Mouse (Mus musculus): Measurements from ENCODE around the gene Notch1. TPM values are rescaled to one million over a fixed set of nuclear protein-coding genes. Genes with fewer than 3 reads are reported as not detected.

The Notch1 gene
- polyA plus RNA-seq, 1 experiment from 2014 or later, result 49.5 TPM

- Histone ChIP-seq H3K4me2 (no peak overlapping the region), H3K4me3 (replicated peaks) (no peak overlapping the region), H3K9ac (no peak overlapping the region), H3K27me3 (no peaks in the 10 kb centered on the region), H3K9me3 (no peaks in the 10 kb centered on the region), H3K4me1 (peaks cover 46% of the 10 kb centered on the region), H3K27ac (no peak overlapping the region), H3K36me3 (replicated peaks) (no peaks in the 10 kb centered on the region)
- no peak for ATAC-seq (ENCODE audit: low FRiP score)
- WGBS, result 71% methylated on average over 4 of the region's 4 CpGs
These were observed 12.8 kb upstream of the Notch1 start for GRCm38 (mm10) chr2:26529221-26529805.

GRCm38 (mm10) chr2:26526443-26527257, 10.2 kb upstream of the Notch1 start:
- no peaks in the 10 kb centered on the region for H3K9me3 ChIP-seq
- no peak overlapping the region for H3K4me3 ChIP-seq (replicated peaks)
- WGBS, result 44% methylated on average over 11 of the region's 11 CpGs
- H3K9ac ChIP-seq, result no peak overlapping the region
- peak overlapping the region; percentile 42; the same call in 1 of the 2 replicates for H3K27ac ChIP-seq
- ATAC-seq (ENCODE audit: low FRiP score), result no peak
- H3K4me2 ChIP-seq, result no peak overlapping the region
- peaks cover 21% of the 10 kb centered on the region for H3K4me1 ChIP-seq
- no peaks in the 10 kb centered on the region for H3K27me3 ChIP-seq
- H3K36me3 ChIP-seq (replicated peaks), result no peaks in the 10 kb centered on the region

- Histone ChIP-seq H3K4me3 (replicated peaks) (no peak overlapping the region), H3K36me3 (replicated peaks) (no peaks in the 10 kb centered on the region), H3K4me1 (peaks cover 21% of the 10 kb centered on the region), H3K4me2 (no peak overlapping the region), H3K9ac (no peak overlapping the region), H3K9me3 (no peaks in the 10 kb centered on the region), H3K27ac (no peak overlapping the region), H3K27me3 (no peaks in the 10 kb centered on the region)
- WGBS, result 62% methylated on average over 9 of the region's 9 CpGs
- no peak for ATAC-seq (ENCODE audit: low FRiP score)
These were observed 9.0 kb upstream of the Notch1 start for GRCm38 (mm10) chr2:26525355-26526018.

- H3K4me1 ChIP-seq, result peaks cover 31% of the 10 kb centered on the region
- no peak for ATAC-seq (ENCODE audit: low FRiP score)
- H3K4me3 ChIP-seq (replicated peaks), result no peak overlapping the region
- H3K4me2 ChIP-seq, result no peak overlapping the region
- no peaks in the 10 kb centered on the region for H3K27me3 ChIP-seq
- no peaks in the 10 kb centered on the region for H3K9me3 ChIP-seq
- H3K36me3 ChIP-seq (replicated peaks), result no peaks in the 10 kb centered on the region
- 89% methylated on average over 4 of the region's 4 CpGs for whole genome bisulfite sequencing
- no peak overlapping the region for H3K27ac ChIP-seq
- no peak overlapping the region for H3K9ac ChIP-seq
These were observed 5.9 kb upstream of the Notch1 start for GRCm38 (mm10) chr2:26522327-26522726.

DNA sequence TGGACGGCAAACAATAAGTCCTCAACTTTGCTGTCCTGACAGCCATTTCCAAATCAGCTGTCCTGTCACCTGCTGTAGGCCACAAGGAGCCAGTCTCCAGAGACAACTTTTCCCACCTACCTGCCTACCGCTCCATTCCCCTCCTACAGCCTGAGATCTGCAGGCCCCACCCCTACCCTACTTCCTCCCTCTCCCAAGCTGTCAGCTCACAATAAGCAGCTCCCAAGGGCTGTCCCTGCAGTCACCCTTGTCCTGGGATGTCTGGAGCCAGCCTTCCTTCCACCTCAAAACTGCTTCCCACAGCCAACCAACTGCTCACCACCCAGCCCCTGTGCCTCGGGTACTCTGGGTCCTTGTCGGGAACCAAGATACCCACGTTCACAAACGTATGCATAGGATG, 3.3 kb upstream of the Notch1 start:
- Histone ChIP-seq H3K4me3 (replicated peaks) (no peak overlapping the region), H3K9ac (no peak overlapping the region), H3K9me3 (no peaks in the 10 kb centered on the region), H3K4me2 (no peak overlapping the region), H3K27ac (no peak overlapping the region), H3K27me3 (no peaks in the 10 kb centered on the region), H3K36me3 (replicated peaks) (no peaks in the 10 kb centered on the region), H3K4me1 (peaks cover 16% of the 10 kb centered on the region)
- no peak for ATAC-seq (ENCODE audit: low FRiP score)
- 93% methylated on average over 6 of the region's 6 CpGs for WGBS

- no peak for ATAC-seq (ENCODE audit: low FRiP score)
- 86% methylated on average over 5 of the region's 5 CpGs for WGBS
- peaks cover 16% of the 10 kb centered on the region for H3K4me1 ChIP-seq
- no peak overlapping the region for H3K4me2 ChIP-seq
- H3K9ac ChIP-seq, result no peak overlapping the region
- no peaks in the 10 kb centered on the region for H3K27me3 ChIP-seq
- no peak overlapping the region for H3K4me3 ChIP-seq (replicated peaks)
- no peaks in the 10 kb centered on the region for H3K36me3 ChIP-seq (replicated peaks)
- no peak overlapping the region for H3K27ac ChIP-seq
- no peaks in the 10 kb centered on the region for H3K9me3 ChIP-seq
These were observed 524 bp upstream of the Notch1 start for GRCm38 (mm10) chr2:26516987-26517386.

DNA sequence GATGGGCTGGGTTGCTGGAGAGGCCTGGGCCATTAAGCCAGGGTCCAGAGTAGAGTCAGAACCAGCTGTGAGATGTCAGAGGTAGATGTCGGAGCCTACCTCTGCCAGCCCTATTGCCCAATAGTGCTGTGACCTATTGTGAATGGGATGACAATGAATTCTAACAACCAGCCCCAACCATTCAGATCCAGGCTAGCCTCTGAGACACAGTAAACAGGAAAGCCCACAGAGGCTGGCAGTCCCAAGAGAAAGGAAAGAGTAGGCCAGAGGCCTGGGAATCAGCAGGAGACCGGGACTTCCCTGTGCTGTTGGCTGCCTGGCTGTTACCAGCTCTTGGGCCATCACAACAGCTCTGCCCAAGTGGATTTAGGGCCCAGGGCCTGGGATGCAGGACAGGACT, 1.1 kb downstream of the Notch1 start:
- Histone ChIP-seq H3K4me2 (no peak overlapping the region), H3K27me3 (no peaks in the 10 kb centered on the region), H3K36me3 (replicated peaks) (no peaks in the 10 kb centered on the region), H3K9me3 (no peaks in the 10 kb centered on the region), H3K27ac (no peak overlapping the region), H3K4me1 (peaks cover 16% of the 10 kb centered on the region), H3K4me3 (replicated peaks) (no peak overlapping the region), H3K9ac (no peak overlapping the region)
- no peak for ATAC-seq (ENCODE audit: low FRiP score)
- 90% methylated on average over 2 of the region's 2 CpGs for WGBS

GRCm38 (mm10) chr2:26513105-26513745, 3.2 kb downstream of the Notch1 start:
- no peak overlapping the region for H3K9ac ChIP-seq
- H3K36me3 ChIP-seq (replicated peaks), result no peaks in the 10 kb centered on the region
- H3K27ac ChIP-seq, result no peak overlapping the region
- H3K4me1 ChIP-seq, result peaks cover 18% of the 10 kb centered on the region
- no peaks in the 10 kb centered on the region for H3K9me3 ChIP-seq
- WGBS, result 86% methylated on average over 4 of the region's 4 CpGs
- no peak for ATAC-seq (ENCODE audit: low FRiP score)
- H3K4me2 ChIP-seq, result no peak overlapping the region
- peaks cover 4% of the 10 kb centered on the region; the same call in 1 of the 2 replicates for H3K27me3 ChIP-seq
- no peak overlapping the region for H3K4me3 ChIP-seq (replicated peaks)

- H3K27ac ChIP-seq, result 0 out of 2 replicates have a peak overlapping the region, but pooled peaks have one; percentile 2
These were observed 7.8 kb downstream of the Notch1 start for GRCm38 (mm10) chr2:26508661-26509060.

DNA sequence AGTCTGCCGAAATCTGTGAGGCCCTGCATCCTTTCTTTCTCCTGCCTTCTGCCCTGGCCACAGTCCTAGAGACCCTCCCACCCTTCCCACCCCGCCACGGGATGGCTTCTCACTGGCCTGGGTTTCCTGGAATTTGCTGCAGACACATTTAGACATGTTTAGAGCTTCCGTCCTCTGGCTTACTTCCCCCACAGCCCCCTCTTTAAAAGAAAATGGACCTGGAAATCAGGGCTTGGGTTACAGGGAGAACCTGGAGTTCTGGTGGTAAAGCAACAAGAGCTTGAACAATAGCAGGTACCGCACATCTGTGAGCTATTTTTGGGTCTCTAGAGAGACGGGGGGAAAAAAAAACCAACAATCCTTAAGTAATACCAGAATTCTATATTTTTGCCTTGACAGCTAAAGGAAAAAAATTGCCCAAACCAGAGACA, 8.5 kb downstream of the Notch1 start:
- Histone ChIP-seq H3K4me1 (peaks cover 57% of the 10 kb centered on the region), H3K4me2 (peak overlapping the region; percentile 25), H3K27ac (peak overlapping the region; percentile 66; the same call in 1 of the 2 replicates), H3K27me3 (peaks cover 4% of the 10 kb centered on the region; the same call in 1 of the 2 replicates), H3K9ac (no peak overlapping the region), H3K4me3 (replicated peaks) (no peak overlapping the region), H3K9me3 (no peaks in the 10 kb centered on the region), H3K36me3 (replicated peaks) (no peaks in the 10 kb centered on the region)
- no peak for ATAC-seq (ENCODE audit: low FRiP score)
- WGBS, result 20% methylated on average over 6 of the region's 6 CpGs

More at GRCm38 (mm10) chr2:26508661-26509060, 7.8 kb downstream of the Notch1 start:
- Histone ChIP-seq H3K36me3 (replicated peaks) (no peaks in the 10 kb centered on the region), H3K4me3 (replicated peaks) (no peak overlapping the region), H3K9me3 (no peaks in the 10 kb centered on the region), H3K27me3 (peaks cover 4% of the 10 kb centered on the region; the same call in 1 of the 2 replicates), H3K4me1 (peaks cover 51% of the 10 kb centered on the region), H3K4me2 (no peak overlapping the region), H3K9ac (no peak overlapping the region)
- whole genome bisulfite sequencing, result 76% methylated on average over 5 of the region's 5 CpGs
- no peak for ATAC-seq (ENCODE audit: low FRiP score)

GRCm38 (mm10) chr2:26507481-26507886, 9.0 kb downstream of the Notch1 start:
- WGBS, result 3% methylated on average over 7 of the region's 7 CpGs
- peaks cover 61% of the 10 kb centered on the region for H3K4me1 ChIP-seq
- H3K9ac ChIP-seq, result no peak overlapping the region
- no peaks in the 10 kb centered on the region for H3K36me3 ChIP-seq (replicated peaks)
- ATAC-seq (ENCODE audit: low FRiP score), result peak; percentile 20; the same call in 1 of the 2 replicates
- H3K27ac ChIP-seq, result peak overlapping the region; percentile 70
- H3K27me3 ChIP-seq, result peaks cover 4% of the 10 kb centered on the region; the same call in 1 of the 2 replicates
- H3K9me3 ChIP-seq, result no peaks in the 10 kb centered on the region
- peak overlapping the region; percentile 25; the same call in 1 of the 2 replicates for H3K4me2 ChIP-seq
- no peak overlapping the region for H3K4me3 ChIP-seq (replicated peaks)

All from forebrain, embryonic 12.5 days (tissue).